Mouse (Mus musculus) lung, adult 2 months (tissue): Measurements from ENCODE around the gene Heatr6.

Experiments
- CTCF ChIP-seq: fragments of 200-500 bp; IDR thresholded peaks from 2 replicates; pipeline ENCODE4 v1.5.1; 2011; ENCODE audit warnings: mild to moderate bottlenecking, low read length, control low read depth; ENCODE audit not compliant: insufficient read depth
- POLR2A ChIP-seq: fragments of 200-500 bp; IDR thresholded peaks from 2 replicates; pipeline ENCODE4 v1.6.1; 2011; ENCODE audit warnings: low read depth, mild to moderate bottlenecking, control low read depth, low read length, borderline replicate concordance; ENCODE audit errors: extremely low read depth

GRCm38 (mm10) chr11:83709683-83710082, 43.8 kb upstream of the Heatr6 start:
- TF ChIP-seq CTCF (no peak), POLR2A (no peak)
